Mouse (Mus musculus) kidney, postnatal 4 days (tissue): ENCODE results near the gene Taf8.

ENCODE experiments used
- DNase-seq, 2 experiments: peaks; one replicate each; pipeline ENCODE4 v3.0.0; 2021; ENCODE audit warnings: mixed read lengths in 2 of 2

Gene Taf8

DNA sequence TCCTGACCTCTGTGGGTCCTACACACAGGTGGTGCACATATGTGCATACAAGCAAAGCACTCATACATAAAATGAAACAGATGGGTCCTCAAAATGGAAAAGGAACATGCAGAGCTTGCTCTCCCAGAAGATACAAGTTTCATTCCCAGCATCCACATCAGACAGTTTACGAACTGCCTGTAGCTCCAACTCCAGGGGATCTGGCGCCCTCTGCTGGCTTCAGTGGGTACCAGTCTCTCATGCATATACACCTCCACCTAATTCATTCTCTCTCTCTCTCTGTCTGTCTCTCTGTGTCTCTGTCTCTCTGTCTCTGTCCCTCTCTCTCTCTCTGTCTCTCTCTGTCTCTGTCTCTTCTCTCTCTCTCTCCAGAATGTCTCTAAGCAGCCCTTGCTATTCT lies 19.7 kb downstream of the Taf8 start:
- peak; percentile 89 to 90 for DNase-seq

GRCm38 (mm10) chr17:47479887-47480286 lies 22.2 kb downstream of the Taf8 start:
- DNase-seq, result no peak

DNA sequence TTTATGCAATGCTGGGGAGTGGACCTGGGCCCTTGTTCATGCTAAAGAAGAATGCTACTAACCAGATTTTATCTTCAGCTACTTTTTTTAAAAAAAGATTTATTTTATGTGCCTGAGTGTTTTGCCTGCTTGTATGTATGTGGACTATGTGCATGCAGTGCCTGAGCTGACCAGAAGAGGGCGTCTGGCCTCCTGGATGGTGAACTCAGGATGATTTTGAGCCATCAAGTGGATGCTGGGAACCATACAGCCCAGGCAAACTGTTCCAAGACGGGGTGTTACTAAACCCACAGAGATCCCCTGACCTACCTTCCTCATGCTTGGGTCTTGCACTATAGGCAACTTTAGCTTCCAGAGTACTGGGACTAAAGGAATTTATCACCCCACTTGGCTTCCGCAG lies 26.4 kb downstream of the Taf8 start:
- DNase-seq, result peak; percentile 50 to 64

DNA sequence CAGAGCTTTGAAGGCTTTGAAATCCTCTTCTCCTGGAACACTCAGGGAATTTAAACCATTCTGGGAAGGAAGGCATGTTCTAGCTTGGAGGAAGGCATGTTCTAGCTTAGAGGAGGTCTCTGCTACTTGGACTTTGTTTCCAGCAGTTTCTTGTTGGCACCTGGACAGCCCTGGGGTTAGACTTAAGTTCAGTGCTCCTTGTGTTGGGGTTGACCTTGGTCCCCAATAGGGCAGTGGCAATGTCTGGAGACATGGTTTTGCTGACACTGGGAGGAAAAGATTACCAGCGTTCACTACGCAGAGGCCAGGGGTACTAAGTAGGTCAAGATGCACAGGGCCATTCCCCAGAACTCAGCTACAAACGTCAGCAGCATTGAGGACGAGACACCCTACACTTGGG lies 26.9 kb downstream of the Taf8 start:
- DNase-seq, result no peak

GRCm38 (mm10) chr17:47474250-47474649 lies 27.8 kb downstream of the Taf8 start:
- DNase-seq, result no peak

- DNase-seq, result peak; percentile 72
Measured at GRCm38 (mm10) chr17:47473434-47473974, 28.6 kb downstream of the Taf8 start.

DNA sequence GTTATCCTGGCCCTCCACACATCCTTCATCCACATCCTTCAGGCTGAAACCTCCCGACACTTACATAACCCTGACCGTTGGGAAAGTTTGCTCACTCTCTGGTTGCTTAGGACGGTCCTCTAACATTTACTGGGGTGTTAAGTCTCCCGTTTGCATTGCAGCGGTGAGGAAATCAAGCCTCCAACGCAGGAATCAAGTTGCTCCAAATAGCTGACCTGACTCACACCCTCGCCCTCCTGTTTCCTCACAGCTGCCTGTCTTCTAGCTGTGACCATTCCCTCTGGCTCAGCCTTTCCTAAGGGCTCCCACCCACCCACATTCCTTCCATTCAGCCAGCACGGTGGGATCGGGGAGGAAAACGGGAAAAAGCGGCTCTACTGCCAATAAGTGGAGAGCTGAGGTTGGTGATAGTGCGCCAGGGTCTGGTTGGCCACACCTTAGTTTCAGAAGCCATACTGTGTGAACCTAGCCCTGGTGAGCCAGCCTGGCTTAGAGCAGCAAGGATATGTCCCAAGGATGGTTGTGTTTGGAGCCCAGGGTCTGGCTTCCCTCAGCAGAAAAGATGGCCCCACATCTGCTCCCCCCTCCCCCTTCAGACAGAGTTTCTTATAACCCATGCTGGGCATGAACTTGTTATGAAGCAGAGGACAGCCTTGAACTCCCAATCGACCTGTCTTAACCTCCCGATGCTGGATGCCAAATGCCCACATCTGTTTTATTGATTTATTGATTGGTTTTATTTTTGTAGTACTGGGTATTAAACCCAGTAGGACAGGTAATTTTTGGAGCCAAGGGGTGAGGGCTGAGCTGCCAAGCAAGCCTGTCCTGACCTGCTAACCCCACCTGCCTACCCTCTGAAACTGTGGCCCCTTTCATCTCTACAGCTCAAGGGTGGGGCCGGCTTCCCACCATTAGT lies 29.4 kb downstream of the Taf8 start:
- peak in 1 of 2 experiments; percentile 40 for DNase-seq

DNA sequence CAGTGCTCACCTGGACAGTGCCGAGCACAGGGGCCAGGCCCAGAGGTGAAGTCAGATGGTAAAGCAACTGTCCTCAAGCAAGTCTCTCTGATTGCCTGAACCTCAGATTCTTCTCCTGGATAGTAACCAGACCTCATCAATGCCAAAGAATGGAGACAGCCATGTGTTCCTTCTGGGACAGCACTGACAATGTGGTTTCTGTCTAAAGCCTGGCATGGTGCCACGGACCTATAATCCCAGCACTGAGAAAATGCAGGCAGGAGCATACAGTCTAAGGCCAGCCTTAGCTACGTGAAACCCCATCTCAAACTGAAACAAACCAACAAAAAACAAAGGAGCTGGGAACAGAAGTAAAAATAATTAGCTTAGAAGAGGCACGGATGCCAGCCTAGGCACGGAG lies 31.4 kb downstream of the Taf8 start:
- peak; percentile 75 to 80 for DNase-seq

DNA sequence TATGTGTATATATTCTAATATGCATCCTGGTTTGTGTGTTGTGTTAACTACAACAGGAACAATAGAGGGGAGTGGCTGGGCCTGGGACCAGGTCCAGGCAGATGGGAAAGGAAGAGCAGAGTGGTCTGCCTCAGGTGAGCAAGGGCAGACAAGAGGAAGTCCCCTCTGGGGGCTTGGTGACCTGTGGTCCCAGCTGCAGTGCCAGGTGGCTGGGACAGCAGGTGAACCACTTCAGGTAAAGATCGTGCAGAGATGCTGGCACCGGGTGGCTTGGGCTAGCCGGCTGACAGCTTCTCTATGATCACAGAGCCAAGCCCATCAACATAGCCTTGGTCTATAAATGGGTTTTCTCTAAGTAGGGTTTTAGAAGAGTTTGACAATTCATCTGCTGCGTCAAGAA lies 32.0 kb downstream of the Taf8 start:
- no peak for DNase-seq

DNA sequence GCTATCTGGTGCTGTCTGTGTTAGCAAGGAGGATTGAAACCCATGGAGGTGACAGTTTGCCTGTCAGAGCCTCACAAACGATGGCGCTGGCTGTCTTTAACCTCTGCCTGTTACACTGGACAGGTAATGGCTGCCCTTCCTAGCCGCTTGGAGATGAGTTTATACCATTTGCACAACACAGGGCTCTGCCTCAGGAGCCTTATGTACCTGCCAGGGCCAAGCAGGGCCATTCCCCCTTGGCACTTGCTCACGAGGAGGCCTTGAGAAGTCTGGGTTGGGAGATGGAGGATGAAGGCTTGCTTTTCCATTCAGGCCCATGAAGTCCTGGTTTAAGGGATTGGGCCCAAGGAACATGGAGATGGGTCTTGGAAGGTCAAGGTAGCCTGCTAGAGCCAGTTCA lies 32.5 kb downstream of the Taf8 start:
- no peak for DNase-seq

DNA sequence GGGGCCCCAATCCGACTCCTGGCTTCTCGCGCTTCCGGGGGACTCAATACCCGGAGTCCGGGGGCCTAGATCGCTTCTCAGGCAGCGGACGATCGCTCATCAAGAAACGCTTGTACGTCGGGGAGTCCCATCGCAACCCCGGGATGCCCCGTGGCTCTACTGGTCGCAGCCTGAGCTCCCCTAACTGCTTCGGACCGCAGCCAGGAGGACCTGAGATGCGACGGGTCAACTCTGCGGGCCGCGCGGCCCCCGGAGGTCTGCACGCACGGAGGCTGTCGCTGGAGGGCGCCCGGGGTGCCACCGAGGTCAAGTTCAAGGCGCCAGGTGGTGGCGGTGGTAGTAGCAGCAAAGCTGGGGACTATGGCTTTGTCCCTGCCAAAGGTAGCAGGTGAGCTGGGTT lies 33.6 kb downstream of the Taf8 start:
- peak; percentile 52 to 68 for DNase-seq

- no peak for DNase-seq
Measured at GRCm38 (mm10) chr17:47468063-47468462, 34.0 kb downstream of the Taf8 start.

GRCm38 (mm10) chr17:47467659-47468058 lies 34.4 kb downstream of the Taf8 start:
- no peak for DNase-seq

DNA sequence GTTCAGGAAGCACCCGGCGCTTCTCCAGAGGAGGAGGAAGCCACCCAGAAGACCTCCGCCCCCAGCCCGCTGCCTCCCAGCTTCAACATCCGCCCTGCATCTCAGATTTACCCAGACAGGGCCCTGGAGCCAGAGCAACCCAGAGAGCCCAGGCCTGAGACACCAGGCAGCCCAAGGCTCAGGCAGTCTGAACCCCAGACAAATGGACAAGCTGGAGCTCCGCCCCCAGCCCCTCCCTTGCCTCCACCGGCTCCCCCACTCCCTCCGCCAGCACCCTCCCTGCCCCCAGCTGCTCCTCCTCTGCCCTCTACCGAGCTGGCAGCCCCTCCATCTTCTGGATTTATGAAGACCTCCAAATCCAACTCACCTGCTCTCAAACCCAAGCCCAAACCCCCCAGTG lies 35.8 kb downstream of the Taf8 start:
- no peak for DNase-seq

DNA sequence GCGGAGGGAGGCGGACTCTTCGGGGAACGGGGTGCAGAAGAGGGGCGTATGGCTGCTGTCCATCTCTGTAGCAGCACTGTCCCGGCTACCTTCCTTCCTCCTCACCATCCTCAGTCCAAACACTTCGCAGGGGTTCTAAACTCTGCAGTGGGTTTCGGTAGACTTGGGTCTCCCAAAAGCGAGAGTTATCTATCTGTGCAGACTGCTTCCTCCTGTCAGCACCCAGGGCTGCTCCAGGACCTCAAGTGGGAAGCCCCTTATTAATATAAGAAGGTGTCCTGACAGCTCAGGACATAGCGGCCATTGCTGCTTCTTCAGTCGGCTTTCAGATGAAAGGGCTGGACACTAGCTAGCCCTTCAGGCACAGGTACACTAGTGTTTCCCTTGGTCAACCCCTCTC lies 37.1 kb downstream of the Taf8 start:
- no peak for DNase-seq

DNA sequence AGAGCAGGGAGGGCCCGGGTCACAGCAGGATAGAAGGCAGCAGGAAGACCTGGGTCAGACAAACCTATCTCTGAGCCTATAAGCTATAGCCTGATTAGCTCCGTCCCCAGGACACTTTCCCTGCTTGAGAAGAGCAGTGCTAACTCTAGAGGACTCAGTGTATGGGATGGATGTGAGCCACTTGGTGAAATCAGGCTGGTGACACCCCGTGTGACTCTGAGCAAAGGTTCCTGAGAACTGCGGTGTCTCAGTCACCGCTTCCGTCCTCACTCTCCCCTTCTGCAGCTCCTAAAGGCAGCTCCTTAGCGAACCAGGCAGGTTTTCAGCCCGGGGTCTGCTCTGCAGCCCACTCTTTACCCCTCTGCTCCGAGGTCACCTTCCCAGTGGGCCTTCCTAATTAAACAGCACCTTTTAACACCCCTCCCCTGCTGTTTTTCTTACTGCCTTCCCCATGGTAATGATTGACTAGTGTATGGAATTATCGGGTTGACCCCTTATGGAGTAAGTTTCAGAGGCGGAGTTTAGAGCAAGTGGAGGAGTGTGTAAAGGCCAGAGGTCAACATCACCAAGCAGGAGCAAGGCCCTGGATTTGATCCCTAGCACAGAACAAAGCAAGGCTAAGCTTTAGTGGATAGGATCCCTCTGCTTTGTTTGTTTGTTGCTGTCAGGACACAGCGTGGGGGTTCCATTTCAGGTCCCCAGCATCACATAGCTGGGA lies 37.7 kb downstream of the Taf8 start:
- no peak for DNase-seq

GRCm38 (mm10) chr17:47462728-47463388 lies 39.2 kb downstream of the Taf8 start:
- no peak for DNase-seq

DNA sequence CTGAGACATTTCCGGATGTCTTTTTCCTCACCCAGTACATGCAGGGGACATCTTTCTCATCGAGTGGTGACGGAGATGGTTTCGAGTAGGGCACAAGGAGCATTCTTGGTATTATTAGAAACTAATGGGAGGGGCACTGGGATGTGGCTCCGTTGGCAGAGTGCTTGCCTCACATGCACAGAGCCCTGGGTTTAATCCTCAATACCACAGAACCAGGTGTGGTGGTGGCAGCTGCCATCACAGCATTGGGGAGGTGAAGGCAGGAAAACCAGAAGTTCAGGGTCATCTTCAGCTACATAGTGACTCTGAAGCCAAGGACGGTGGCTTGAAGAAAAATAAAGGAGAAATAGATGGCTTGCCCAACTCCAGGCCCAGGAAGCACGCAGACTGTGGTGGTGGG lies 39.9 kb downstream of the Taf8 start:
- DNase-seq, result no peak

DNA sequence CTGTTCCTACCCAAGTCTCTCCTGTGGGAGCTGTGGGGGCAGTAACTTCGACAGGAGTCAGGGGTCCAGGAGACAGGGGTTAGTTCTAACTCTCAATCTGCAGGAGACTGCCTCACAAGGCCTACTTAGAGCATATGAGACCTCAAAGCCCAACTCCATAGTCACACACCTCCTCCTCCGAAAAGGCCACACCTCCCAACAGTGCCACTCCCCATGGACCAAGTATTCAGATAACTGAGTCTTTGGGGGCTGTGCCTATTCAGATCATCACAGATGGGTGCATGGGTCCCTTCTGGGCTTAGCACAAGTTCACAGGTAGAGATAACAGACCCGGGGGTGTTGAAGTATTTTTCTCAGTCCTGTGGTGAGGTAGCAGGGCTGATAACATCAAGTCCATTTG lies 40.4 kb downstream of the Taf8 start:
- no peak for DNase-seq

DNA sequence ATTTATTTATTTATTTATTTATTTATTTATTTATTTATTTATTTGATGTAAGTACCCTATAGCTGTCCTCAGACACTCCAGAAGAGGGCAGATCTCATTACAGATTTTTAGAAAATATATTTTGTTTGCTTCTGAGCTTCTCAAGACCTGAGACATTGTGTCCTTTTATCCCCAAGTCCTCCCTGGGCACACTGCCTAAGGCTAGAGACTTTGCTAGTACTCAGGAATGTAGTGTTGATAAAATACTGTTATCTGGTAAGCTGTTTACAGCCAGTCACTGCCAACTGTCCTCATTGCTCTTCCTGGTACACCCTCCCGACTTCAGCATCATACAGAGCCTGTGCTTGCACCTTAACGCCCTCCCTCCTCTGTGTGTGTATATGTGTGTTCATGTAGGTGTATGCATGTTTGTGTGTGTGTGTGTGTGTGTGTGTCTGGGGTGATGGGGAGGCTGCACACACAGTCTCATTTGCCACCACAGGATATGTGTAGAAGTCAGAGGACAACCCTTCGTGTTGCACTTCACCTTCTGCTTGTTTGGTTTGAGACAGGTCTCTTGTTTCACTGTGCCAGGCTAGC lies 42.7 kb downstream of the Taf8 start:
- DNase-seq, result no peak

DNA sequence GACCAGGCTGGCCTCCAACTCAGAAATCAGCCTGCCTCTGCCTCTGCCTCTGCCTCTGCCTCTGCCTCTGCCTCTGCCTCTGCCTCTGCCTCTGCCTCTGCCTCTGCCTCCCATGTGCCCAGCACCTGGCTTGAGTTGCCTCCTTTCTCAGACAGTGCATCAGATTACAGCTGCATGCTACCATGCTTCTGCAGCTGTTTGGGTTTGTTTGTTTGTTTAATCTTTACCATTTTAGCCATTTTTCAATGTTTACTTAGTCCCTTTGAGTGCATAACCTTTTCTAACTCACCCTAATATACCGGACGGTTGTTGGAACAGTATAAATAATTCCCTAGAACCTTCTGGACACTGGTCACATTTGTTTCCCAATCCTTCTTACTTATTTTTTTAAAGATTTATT lies 43.2 kb downstream of the Taf8 start:
- DNase-seq, result no peak

GRCm38 (mm10) chr17:47458310-47458709 lies 43.8 kb downstream of the Taf8 start:
- no peak for DNase-seq

GRCm38 (mm10) chr17:47454675-47455074 lies 47.4 kb downstream of the Taf8 start:
- DNase-seq, result peak in 1 of 2 experiments; percentile 61
